Mouse (Mus musculus): Measurements from ENCODE around the gene Smok3a. TPM values are rescaled to one million over a fixed set of nuclear protein-coding genes. Genes with fewer than 3 reads are reported as not detected.

Gene Smok3a
- polyA plus RNA-seq, 1 experiment: 0.02 TPM

- peaks cover 21% of the 10 kb centered on the region for H3K4me1 ChIP-seq (ENCODE audit: control insufficient read depth)
- H3K4me3 ChIP-seq (replicated peaks): no peak overlapping the region
- H3K36me3 ChIP-seq (ENCODE audit: control insufficient read depth): peaks cover 8% of the 10 kb centered on the region
- 0 out of 2 replicates have a peak, but pooled peaks cover 1% of the 10 kb centered on the region for H3K9me3 ChIP-seq (ENCODE audit: control insufficient read depth, low read length)
- no peak for TF ChIP-seq TAL1 (IDR thresholded peaks at IDR 0.05; ENCODE audit: low read length)
- TF ChIP-seq GATA1 (IDR thresholded peaks at IDR 0.05; ENCODE audit: low read length): no peak
- H3K27me3 ChIP-seq (ENCODE audit: control insufficient read depth): no peaks in the 10 kb centered on the region
These were observed 62.3 kb downstream of the Smok3a start for GRCm38 (mm10) chr5:138083318-138083900.

GRCm38 (mm10) chr5:138083936-138084335 is 62.9 kb downstream of the Smok3a start:
- no peak for TF ChIP-seq GATA1 (IDR thresholded peaks at IDR 0.05; ENCODE audit: low read length)
- Histone ChIP-seq H3K36me3 (ENCODE audit: control insufficient read depth) (peaks cover 8% of the 10 kb centered on the region), H3K27me3 (ENCODE audit: control insufficient read depth) (no peaks in the 10 kb centered on the region), H3K4me1 (ENCODE audit: control insufficient read depth) (peaks cover 26% of the 10 kb centered on the region), H3K9me3 (ENCODE audit: control insufficient read depth, low read length) (no peaks in the 10 kb centered on the region), H3K4me3 (replicated peaks) (no peak overlapping the region)

Other genes starting within 250 kb of the Smok3a start
- 16.1 TPM in 2 replicates for gene Ppp1r35, start 242.4 kb upstream of the Smok3a start, polyA plus RNA-seq (2012)
- gene Mepce, start 233.6 kb upstream of the Smok3a start, polyA plus RNA-seq (2012): 17.1 and 18.2 TPM in 2 replicates
- gene Zcwpw1, start 233.5 kb upstream of the Smok3a start, polyA plus RNA-seq (2012): 0.04 and 0.05 TPM in 2 replicates
- gene Pilra, start 185.0 kb upstream of the Smok3a start, polyA plus RNA-seq (2012): 0.03 TPM in 1 of 2 replicates, not detected in the other
- 0.05 TPM in 1 of 2 replicates, not detected in the other for gene Pilrb1, start 163.2 kb upstream of the Smok3a start, polyA plus RNA-seq (2012)
- not detected in 2 replicates for gene Pilrb2, start 149.4 kb upstream of the Smok3a start, polyA plus RNA-seq (2012)
- gene Cyp3a13, start 99.6 kb upstream of the Smok3a start, polyA plus RNA-seq (2012): not detected in 2 replicates
- gene Gjc3, start 58.2 kb upstream of the Smok3a start, polyA plus RNA-seq (2012): not detected in 2 replicates
- gene Azgp1, start 39.7 kb upstream of the Smok3a start, polyA plus RNA-seq (2012): not detected in 2 replicates
- not detected in 2 replicates for gene Smok3b, start 168 bp downstream of the Smok3a start, polyA plus RNA-seq (2012)
- gene Smok3c, start 31.9 kb downstream of the Smok3a start, polyA plus RNA-seq (2012): not detected in 2 replicates
- 0.01 and 0.02 TPM in 2 replicates for gene Zkscan1, start 63.8 kb downstream of the Smok3a start, polyA plus RNA-seq (2012)
- gene Zscan21, start 95.6 kb downstream of the Smok3a start, polyA plus RNA-seq (2012): 0.10 and 0.11 TPM in 2 replicates
- 0.01 and 0.04 TPM in 2 replicates for gene Zfp113, start 134.5 kb downstream of the Smok3a start, polyA plus RNA-seq (2012)
- gene Cops6, start 139.8 kb downstream of the Smok3a start, polyA plus RNA-seq (2012): 8.2 and 11.5 TPM in 2 replicates
- 1.1 and 1.7 TPM in 2 replicates for gene Ap4m1, start 150.7 kb downstream of the Smok3a start, polyA plus RNA-seq (2012)
- 7.1 and 11.5 TPM in 2 replicates for gene Mcm7, start 151.2 kb downstream of the Smok3a start, polyA plus RNA-seq (2012)
- gene Taf6, start 166.2 kb downstream of the Smok3a start, polyA plus RNA-seq (2012): 2.8 and 3.9 TPM in 2 replicates
- 0.28 and 0.30 TPM in 2 replicates for gene Cnpy4, start 166.2 kb downstream of the Smok3a start, polyA plus RNA-seq (2012)
- gene Mblac1, start 173.1 kb downstream of the Smok3a start, polyA plus RNA-seq (2012): 0.12 and 0.31 TPM in 2 replicates
- not detected in 2 replicates for gene Nxpe5, start 204.6 kb downstream of the Smok3a start, polyA plus RNA-seq (2012)
- 2.2 and 2.3 TPM in 2 replicates for gene Lamtor4, start 234.2 kb downstream of the Smok3a start, polyA plus RNA-seq (2012)
- 2.4 and 2.9 TPM in 2 replicates for gene BC037034, start 242.8 kb downstream of the Smok3a start, polyA plus RNA-seq (2012)